Mouse (Mus musculus) kidney, adult 8-10 months (tissue): ENCODE measurements around the gene 4933434E20Rik.

ENCODE experiments used
- DNase-seq, 2 experiments: peaks; one replicate each; pipeline ENCODE4 v3.0.0; 2022

The 4933434E20Rik gene

DNA sequence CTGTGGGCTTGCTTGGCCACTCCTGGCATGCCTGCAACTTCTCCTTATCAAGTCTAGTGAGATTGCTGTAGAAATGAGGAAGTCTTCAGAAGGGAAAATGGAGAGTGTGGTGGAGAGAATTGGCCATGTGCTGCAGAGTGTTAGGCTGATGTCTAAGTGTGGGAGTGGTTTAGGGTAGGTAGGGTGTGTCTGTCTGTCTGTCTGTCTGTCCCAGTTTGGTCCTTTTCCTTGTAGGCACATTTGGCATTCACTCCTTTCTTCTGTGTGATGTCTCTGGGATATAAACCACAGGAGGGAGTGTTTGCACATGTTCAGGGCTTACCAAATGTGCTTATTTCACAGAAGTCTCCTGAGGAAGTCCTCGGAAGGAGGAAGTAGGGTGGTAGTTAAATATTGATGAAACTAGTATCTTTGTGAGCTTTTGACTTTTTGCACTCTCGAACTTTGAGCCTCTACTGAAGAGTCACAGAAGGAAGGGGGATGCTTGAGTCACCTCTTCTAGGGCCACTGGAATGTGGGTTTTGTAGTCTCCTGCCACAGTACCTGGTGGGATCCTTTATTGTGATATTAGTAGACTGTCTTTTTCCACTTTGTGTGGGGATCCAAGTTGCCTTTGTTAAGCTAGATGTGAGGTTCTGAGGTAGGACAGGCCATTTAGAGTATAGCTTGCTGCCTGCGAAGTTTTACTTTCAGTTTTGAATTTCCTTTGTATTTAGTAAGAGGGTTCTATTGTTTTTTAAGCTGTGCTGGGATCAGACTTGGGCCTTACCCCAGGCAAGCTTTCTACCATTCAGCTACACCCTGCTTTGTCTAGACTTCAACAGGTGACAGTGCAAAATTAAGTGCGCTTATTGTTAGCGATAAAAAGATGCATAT, 30.2 kb downstream of the 4933434E20Rik start:
- peak; percentile 34 to 74 for DNase-seq

DNA sequence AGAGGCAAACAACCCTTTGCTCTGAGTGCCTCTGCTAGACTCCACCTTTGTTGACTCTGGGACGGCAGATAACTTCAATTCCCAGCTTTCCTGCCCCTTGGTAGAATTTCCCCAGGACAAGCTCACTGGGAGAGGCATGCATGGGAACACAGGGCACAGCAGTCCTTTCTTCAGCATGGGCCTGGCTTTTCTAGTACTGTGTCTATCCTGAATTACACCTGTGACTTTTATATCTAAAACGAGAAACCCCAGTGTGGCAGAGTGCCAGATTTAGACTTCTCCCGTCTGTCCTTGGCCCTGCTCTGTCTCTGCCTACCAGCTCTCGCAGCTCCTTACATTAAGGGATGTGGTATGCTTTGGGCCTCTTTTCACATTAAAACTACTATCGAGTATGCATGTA, 31.6 kb downstream of the 4933434E20Rik start:
- DNase-seq = no peak

DNA sequence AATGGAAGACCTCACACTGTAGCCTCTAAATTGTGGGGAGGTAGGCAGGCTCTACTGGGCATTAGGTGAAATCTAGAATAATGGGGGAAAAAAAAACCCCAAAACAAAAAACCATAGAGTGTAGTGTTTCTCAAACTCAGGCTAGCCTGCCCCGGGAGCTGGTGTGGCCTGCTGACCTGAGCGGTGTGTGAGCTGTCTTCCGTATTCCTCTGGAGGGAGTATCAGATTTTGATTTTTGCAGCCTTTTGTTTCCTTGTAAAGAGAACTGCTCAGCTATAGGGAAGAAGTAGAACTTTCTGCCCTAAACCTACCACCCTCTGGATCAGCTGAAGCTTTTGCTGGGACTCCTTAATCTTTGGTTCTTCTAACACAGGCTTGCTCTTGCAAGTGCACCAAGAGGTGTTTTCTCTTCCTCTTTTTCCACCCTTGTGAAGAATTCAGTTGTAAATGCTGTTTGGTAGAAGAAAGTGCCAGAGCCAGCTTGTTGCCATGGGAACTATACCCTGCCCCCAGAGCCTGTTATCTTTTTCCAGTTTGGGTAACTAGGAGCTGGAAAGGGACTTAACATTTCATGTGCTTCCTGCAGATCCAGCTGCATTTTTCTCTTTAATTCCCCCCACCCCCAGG, 32.4 kb downstream of the 4933434E20Rik start:
- no peak for DNase-seq

DNA sequence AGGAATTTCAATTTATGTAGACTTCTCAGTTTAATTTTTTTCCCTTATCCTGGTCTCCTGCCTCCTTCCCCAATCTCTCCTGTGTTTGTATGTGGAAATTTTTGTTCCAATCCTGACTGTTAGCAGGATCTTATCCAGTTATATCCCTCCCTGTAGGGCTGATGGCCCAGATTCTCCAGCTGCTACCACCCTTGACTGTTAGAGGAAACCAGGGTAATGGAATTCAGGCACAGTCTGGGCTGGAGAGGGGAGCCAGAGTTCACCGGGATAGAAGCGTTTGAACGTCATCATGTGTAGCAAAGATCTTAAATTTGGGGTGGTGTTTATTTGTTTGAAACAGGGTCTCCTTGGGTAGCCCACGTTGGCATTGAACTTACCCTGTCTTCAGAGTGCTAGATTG, 33.4 kb downstream of the 4933434E20Rik start:
- no peak for DNase-seq

DNA sequence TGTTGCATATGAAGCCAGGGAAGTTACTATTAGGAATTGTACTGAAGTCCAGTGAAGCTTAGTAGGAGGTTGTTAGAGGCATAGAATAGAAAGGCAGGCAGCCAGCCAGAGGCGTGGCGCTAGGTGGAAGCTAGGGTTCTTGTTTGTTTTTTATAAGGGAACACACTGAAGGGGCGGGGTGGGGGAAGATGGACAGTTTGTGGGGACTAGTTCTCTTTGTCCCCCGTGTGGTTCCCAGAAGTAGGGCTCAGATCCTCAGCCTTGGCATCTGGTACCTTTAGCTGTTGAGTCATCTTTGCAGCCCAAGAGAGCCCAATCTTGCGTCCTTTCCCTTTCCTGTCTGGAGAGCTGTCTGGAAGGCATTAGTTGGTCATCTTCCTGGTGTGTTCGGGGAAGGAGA, 33.8 kb downstream of the 4933434E20Rik start:
- no peak for DNase-seq

DNA sequence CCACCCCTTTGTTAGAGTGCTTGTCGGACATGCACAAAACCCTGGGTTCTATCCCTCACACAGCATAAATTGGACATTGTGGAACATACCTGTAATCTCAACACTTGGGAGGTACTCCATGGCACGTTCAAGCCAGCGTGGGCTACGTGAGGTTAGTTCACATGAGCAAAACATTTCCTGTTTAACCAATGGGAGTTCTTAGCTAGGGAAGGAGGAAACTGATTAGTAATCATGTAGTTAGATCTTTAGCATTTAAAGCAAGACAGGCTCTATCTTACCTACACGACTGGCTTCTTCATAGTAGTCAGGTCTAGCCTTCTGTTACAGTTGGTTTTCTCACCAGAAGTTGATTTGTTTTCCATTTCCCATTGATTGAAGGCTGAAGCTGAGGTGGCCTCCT, 34.6 kb downstream of the 4933434E20Rik start:
- no peak for DNase-seq

DNA sequence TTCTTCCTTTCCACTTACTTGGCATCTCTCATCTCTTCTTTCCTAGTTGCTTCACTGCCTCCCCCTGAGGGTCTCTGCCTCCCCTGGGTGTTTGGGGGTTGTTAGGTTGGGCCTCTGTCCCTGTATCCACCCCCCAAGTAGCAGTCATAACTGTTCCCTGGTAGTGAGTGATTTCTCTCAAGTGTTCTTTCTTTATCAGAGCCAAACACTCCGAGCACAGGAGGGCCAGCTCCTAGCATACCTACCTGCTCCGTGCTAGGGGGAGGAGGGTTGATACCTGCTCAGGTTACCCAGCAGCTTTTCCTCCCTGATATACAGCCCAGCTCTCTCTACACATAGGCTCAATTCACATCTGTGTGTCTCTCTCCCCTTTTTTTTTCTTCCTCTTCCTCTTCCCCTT, 37.2 kb downstream of the 4933434E20Rik start:
- no peak for DNase-seq

DNA sequence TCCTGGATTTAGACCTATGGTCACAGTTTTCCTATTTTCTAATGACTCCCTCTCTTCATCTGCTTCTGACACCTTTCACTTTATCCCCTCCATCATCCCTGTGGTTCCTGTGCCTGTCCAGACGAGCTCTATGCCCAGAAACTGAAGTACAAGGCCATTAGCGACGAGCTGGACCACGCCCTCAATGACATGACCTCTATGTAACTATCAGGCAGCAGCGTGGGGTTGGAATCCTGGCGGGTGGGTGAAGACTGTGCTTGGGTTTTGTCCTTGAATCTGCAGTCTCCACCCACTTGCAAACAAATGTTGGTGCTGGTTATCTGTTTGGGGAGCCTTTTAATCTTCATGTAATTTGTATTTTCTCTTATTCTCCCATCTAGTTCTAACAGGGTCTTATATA, 39.5 kb downstream of the 4933434E20Rik start:
- DNase-seq = no peak

DNA sequence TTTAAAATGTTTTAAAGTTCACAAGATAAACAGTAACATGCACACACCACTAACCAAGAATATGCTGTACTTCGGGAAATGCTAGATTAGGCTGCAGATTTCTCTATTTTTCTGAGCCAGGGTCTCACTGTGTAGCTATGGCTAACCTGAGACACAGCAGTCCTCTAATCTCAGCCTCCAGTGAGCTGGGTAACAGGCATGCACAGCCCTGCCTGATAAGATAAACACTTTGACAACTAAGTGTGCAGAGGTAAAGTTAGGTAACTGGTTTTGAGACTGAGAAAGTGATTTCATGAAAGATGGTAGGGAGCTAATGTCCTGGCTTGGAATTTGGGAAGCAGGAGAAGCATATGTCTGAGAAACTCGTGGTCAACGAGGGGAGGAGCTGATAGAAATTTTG, 43.0 kb downstream of the 4933434E20Rik start:
- DNase-seq = no peak

DNA sequence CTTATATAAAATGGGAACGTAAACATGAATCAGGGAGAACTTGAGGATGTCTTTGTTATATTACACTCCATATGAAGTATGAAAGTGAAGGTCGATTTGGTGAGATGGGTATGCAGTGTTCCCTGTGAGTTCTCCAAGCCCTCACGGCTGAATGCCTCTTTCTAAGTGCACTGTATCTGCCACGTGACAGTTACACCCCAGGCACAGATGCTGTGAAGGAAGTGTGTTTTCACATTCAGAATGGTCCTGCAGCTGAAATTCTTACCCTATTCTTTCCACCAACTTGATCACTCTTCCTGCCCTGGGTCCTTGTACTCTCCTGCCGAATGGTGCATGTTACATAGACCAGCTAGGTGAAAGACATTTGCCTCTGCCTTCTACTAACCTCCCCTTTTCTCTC, 46.5 kb downstream of the 4933434E20Rik start:
- DNase-seq = no peak

DNA sequence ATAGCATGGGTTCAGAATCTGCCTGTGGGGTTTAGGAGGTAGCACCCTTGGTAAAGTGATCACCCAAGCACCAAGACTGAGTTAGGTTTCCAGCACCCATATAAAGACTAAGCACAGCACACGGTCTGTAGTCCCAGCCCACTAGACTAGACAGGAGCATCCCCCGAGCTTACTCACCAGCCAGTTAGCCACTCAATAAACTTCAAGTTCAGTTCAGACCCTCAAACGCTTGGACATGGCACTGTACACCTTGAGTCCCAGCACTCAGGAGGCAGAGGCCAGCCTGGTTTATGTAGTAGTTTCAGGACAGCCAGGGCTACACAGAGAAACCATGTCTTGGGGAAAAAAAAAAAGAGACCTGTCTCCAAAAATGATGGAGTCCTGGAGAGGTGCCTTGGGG, 49.6 kb downstream of the 4933434E20Rik start:
- DNase-seq = no peak

DNA sequence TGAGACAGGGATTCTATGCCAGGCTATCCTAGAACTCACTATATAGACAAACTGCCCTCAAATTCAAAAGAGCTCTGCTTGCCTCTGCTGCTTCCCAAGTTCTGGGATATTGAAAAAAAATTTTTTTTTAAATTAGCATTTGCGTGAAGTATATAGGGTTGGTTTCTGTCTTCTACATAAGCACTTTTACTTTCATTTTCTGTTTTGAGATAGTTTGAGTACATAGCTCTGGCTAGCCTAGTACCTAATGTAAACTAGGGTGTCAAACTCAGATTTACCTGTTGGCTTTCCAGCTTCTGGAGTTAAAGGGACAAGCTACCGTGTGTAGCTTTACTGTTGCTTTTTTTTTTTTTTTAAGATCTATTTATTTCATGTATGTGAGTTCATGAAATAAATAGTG, 50.2 kb downstream of the 4933434E20Rik start:
- DNase-seq = no peak

DNA sequence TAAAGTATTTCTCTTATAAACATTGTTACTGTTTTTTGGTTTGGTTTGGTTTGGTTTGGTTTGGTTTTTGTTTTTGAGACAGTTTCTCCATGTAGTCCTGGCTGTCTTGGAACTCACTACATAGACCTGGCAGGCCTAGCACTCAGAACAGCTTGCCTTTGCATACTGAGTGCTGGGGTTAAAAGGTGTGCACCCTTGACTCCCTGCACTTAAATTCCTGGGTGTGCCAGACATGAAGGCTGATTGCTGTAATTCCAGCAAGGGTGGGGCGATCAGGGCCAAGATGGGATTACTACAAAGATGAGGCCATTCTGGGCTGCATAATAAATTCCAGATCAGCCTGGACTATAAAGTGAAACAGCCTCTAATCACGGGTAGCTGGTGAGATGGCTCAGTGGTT, 50.8 kb downstream of the 4933434E20Rik start:
- DNase-seq = no peak

DNA sequence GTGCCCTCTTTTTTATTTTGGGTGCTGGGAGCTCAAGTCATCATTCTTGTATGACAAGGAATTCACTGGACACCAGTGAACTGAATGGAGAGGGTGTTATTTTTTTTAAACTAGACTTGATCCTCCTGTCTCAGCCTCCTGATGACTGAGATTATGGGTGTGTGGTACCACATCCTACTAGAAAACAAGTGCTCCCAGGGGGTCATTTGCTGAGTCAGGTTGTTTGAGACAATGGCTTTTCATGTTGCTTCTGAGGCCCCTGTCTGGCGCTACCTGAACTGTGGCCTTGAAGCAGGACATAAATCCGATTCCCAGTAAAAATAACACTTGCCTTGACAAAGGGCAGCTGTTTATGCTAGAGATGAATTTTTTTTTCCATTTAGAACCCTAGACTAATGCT, 51.7 kb downstream of the 4933434E20Rik start:
- DNase-seq = no peak

DNA sequence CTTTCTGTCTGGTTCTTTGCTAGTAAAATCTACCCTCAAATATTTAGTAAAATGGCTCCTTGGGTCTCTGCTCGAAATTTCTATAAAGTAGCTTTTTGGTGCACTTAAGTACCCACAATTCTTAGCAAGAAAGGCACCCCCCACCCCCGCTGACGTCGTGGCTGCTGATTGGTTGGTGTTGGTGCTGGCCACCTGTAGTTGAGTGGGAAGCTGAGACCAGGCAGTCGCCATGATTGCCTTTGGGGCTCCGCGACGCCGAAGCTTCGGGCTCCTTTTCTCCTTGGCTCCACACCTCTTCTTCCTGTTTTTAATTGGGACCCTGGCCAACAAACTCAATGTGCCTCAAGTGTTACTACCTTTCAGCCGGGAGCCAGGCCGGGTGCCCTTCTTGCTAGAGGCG, 52.5 kb downstream of the 4933434E20Rik start, which contains the start of gene Nup210l:
Gene Nup210l, plus strand, starts transcription at position 195 of the 400 bp plus-strand sequence.
- no peak for DNase-seq

DNA sequence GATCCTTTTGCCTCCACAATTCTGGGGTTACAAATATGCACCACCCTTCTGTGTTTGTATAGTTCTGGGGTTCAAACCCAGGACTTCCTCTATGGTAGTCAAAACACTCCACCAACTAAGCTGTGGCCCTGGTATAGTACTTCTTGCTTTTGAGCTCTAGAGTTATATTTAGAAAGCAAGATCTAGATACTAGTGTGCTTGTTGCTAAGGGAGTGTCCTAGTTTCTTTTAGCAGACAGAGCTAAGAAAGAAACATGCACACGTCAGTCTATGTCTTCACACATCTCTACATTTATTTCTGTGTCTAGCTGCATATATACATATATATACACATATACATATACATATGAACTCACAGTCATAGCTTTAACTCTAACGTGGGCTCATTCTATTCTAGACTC, 60.3 kb downstream of the 4933434E20Rik start:
- no peak for DNase-seq

DNA sequence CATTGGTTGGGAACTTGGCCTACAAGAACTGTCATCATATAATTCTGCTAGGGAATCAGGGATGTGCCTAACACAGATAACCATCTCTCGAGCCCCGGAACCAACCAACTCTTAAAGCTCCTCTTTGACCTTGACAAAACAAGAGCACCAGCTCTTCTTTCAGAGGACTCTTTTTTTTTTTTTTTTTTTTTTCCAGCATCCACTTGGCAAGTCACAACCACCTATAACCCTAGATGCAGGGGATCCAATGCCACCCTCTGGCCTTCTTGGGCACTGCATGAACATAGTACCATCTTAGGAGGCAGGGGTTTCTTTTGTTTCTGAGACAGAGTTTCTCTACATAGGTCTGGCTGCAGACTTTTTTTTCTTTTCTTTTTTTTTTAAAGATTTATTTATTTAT, 62.9 kb downstream of the 4933434E20Rik start:
- peak in 1 of 2 experiments; percentile 19 for DNase-seq

DNA sequence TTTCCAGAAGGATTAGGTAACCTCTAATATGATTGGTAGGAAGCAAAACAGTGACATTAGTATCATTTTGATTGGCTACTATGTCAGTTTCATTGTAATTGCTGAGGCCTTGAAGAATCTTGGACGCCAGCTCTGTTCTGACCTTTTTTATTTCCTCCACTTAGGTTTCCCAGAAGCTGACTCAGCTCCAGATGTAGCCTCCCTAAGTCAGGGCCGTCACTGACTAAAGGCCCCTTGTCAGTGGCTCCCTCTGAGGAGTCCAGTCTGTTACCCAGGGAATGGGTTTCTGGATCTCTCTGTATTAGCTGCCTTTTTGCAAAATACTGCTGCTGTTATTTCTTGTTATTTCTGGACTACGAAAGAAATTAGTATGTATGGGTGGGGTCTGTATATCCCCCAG, 64.1 kb downstream of the 4933434E20Rik start:
- no peak for DNase-seq
